Mouse (Mus musculus): Measurements from ENCODE around the gene Fgfr2. TPM values are rescaled to one million over a fixed set of nuclear protein-coding genes. Genes with fewer than 3 reads are reported as not detected.

The Fgfr2 gene
- polyA plus RNA-seq, 1 experiment: 1.7 TPM

GRCm38 (mm10) chr7:130635212-130635611, 2487.9 kb downstream of the Fgfr2 start:
- TF ChIP-seq MYOG (IDR thresholded peaks at IDR 0.05; ENCODE audit: control insufficient read depth, extremely low read depth, insufficient read length) (no peak), USF1 (IDR thresholded peaks at IDR 0.05; ENCODE audit: low read depth) (no peak), FOSL1 (IDR thresholded peaks at IDR 0.05; ENCODE audit: insufficient read depth, low read length, poor library complexity, severe bottlenecking) (no peak)
- H3K27me3 ChIP-seq (ENCODE audit: control insufficient read depth, insufficient read depth, insufficient read length): no peaks in the 10 kb centered on the region
- no peaks in the 10 kb centered on the region for H3K79me3 ChIP-seq (ENCODE audit: low read depth)
- H3K36me3 ChIP-seq (ENCODE audit: control insufficient read depth, insufficient read depth): no peaks in the 10 kb centered on the region
- H3K79me2 ChIP-seq (ENCODE audit: control insufficient read depth, insufficient read depth): no peaks in the 10 kb centered on the region
- no peak overlapping the region for H3ac ChIP-seq (ENCODE audit: control insufficient read depth, insufficient read length, low read depth)
- no peak overlapping the region for H3K4me3 ChIP-seq (ENCODE audit: insufficient read depth, poor library complexity, severe bottlenecking)

GRCm38 (mm10) chr7:130634259-130634871, 2488.8 kb downstream of the Fgfr2 start:
- H3K27me3 ChIP-seq (ENCODE audit: control insufficient read depth, insufficient read depth, insufficient read length): no peaks in the 10 kb centered on the region
- no peaks in the 10 kb centered on the region for H3K79me3 ChIP-seq (ENCODE audit: low read depth)
- TF ChIP-seq MAX (IDR thresholded peaks at IDR 0.05): no peak
- no peaks in the 10 kb centered on the region for H3K36me3 ChIP-seq (ENCODE audit: control insufficient read depth, insufficient read depth)
- H3K4me3 ChIP-seq (ENCODE audit: insufficient read depth, poor library complexity, severe bottlenecking): no peak overlapping the region
- no peaks in the 10 kb centered on the region for H3K79me2 ChIP-seq (ENCODE audit: control insufficient read depth, insufficient read depth)
- no peak overlapping the region for H3ac ChIP-seq (ENCODE audit: control insufficient read depth, insufficient read length, low read depth)

DNA sequence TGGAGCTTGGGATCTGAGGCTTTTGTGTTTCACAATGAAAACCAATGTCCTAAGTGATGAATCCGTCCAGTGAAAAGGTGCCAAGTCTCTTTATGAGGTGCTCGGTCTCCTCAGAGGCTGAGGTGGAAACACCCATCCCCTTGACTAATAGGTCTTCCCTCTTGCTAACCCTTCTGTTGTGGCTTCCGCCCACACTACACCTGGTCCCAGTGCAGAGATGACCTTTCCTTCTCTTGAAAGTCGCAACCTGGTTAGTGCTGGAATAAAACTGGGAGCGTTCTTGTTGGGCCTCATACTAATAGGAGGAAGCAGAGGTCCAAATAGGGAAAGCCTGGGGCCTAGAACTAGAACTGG, 2490.8 kb downstream of the Fgfr2 start:
- H3K4me3 ChIP-seq (ENCODE audit: insufficient read depth, poor library complexity, severe bottlenecking): no peak overlapping the region

DNA sequence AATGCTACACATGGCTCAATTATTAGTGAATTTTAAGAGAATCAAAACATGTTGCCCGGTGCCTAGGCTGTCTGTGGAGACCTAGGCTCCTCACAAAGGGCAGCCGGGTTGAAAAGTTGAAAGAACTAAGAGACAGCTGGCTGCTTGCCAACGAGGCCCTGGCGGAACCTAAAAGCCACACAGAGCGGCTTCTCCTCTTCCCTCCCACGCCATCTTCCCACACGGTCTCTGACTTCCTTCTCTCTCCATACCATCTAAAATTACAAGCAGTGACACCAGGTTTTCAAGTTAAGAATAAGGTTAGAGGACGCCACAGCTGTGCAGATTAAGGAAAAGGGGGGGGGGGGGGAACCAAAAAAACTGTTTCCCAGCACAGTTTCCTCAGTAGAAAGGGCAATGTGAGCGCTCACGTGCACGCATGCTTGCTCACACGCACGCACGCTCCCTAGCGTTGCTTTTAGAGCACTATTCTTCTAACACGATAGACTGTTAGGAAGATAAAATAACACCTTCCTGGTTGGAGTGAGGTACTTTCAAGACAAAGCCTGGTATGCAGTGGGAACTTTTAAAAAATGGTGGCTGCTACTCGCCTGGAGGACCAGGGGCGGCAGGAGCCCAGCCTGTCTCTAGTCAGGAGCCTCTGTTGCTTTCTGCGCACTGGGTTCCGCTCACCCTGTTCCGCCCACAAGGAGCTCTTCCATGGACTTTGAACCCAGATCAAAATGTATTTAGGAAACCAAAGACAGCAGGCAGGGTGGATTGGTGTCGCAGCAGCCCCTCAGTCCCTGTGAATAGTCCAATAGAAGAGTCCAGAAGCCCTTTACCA, 2491.4 kb downstream of the Fgfr2 start:
- Histone ChIP-seq H3K27me3 (ENCODE audit: control insufficient read depth, insufficient read depth, insufficient read length) (no peaks in the 10 kb centered on the region), H3K4me3 (ENCODE audit: insufficient read depth, poor library complexity, severe bottlenecking) (no peak overlapping the region), H3ac (ENCODE audit: control insufficient read depth, insufficient read length, low read depth) (no peak overlapping the region), H3K36me3 (ENCODE audit: control insufficient read depth, insufficient read depth) (no peaks in the 10 kb centered on the region), H3K79me3 (ENCODE audit: low read depth) (no peaks in the 10 kb centered on the region), H3K79me2 (ENCODE audit: control insufficient read depth, insufficient read depth) (no peaks in the 10 kb centered on the region)
- TF ChIP-seq FOSL1 (IDR thresholded peaks at IDR 0.05; ENCODE audit: insufficient read depth, low read length, poor library complexity, severe bottlenecking): no peak
- TF ChIP-seq CEBPB (IDR thresholded peaks at IDR 0.05; ENCODE audit: low read depth): no peak
- TF ChIP-seq MYOG (IDR thresholded peaks at IDR 0.05; ENCODE audit: control insufficient read depth, extremely low read depth, insufficient read length): no peak
- no peak for TF ChIP-seq CTCF (IDR thresholded peaks at IDR 0.05; ENCODE audit: control insufficient read depth, insufficient read depth, insufficient read length)
- no peak for TF ChIP-seq MAX (IDR thresholded peaks at IDR 0.05)
- TF ChIP-seq MYOD1 (IDR thresholded peaks at IDR 0.05; ENCODE audit: control insufficient read depth, insufficient read length, low read depth): no peak
- TF ChIP-seq USF1 (IDR thresholded peaks at IDR 0.05; ENCODE audit: low read depth): no peak

More for the DNA sequence above, 2490.8 kb downstream of the Fgfr2 start:
- Histone ChIP-seq H3K79me3 (ENCODE audit: low read depth) (no peaks in the 10 kb centered on the region), H3K27me3 (ENCODE audit: control insufficient read depth, insufficient read depth, insufficient read length) (no peaks in the 10 kb centered on the region), H3ac (ENCODE audit: control insufficient read depth, insufficient read length, low read depth) (no peak overlapping the region), H3K36me3 (ENCODE audit: control insufficient read depth, insufficient read depth) (no peaks in the 10 kb centered on the region), H3K79me2 (ENCODE audit: control insufficient read depth, insufficient read depth) (no peaks in the 10 kb centered on the region)
- TF ChIP-seq CEBPB (IDR thresholded peaks at IDR 0.05; ENCODE audit: low read depth): no peak
- TF ChIP-seq MAX (IDR thresholded peaks at IDR 0.05): no peak
- no peak for TF ChIP-seq CTCF (IDR thresholded peaks at IDR 0.05; ENCODE audit: control insufficient read depth, insufficient read depth, insufficient read length)
- no peak for TF ChIP-seq MYOD1 (IDR thresholded peaks at IDR 0.05; ENCODE audit: control insufficient read depth, insufficient read length, low read depth)
- TF ChIP-seq MYOG (IDR thresholded peaks at IDR 0.05; ENCODE audit: control insufficient read depth, extremely low read depth, insufficient read length): no peak
- TF ChIP-seq FOSL1 (IDR thresholded peaks at IDR 0.05; ENCODE audit: insufficient read depth, low read length, poor library complexity, severe bottlenecking): no peak
- no peak for TF ChIP-seq USF1 (IDR thresholded peaks at IDR 0.05; ENCODE audit: low read depth)

DNA sequence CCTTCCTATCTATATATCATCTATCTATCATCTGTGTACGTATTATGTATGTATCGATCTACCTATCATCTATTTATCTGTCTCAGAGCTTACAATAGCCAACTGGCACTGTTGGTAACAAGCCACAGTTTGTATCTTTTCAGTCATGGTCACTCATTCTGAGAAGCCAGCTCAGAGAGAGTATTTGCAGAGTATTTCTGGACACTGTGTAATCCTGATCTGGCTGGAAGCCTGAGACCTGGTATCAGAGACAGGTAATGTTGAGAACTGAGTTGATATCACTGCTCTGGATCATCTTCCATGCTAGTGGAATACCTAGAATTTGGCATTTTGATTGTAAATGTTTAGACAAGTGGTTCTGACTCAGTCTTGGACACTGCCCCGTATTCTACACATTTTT, 2492.2 kb downstream of the Fgfr2 start:
- no peak for TF ChIP-seq FOSL1 (IDR thresholded peaks at IDR 0.05; ENCODE audit: insufficient read depth, low read length, poor library complexity, severe bottlenecking)
- TF ChIP-seq CEBPB (IDR thresholded peaks at IDR 0.05; ENCODE audit: low read depth): no peak
- no peak for TF ChIP-seq MYOG (IDR thresholded peaks at IDR 0.05; ENCODE audit: control insufficient read depth, extremely low read depth, insufficient read length)
- no peak for TF ChIP-seq CTCF (IDR thresholded peaks at IDR 0.05; ENCODE audit: control insufficient read depth, insufficient read depth, insufficient read length)
- TF ChIP-seq USF1 (IDR thresholded peaks at IDR 0.05; ENCODE audit: low read depth): no peak
- no peak for TF ChIP-seq MAX (IDR thresholded peaks at IDR 0.05)
- no peak for TF ChIP-seq MYOD1 (IDR thresholded peaks at IDR 0.05; ENCODE audit: control insufficient read depth, insufficient read length, low read depth)
- Histone ChIP-seq H3K36me3 (ENCODE audit: control insufficient read depth, insufficient read depth) (no peaks in the 10 kb centered on the region), H3K4me3 (ENCODE audit: insufficient read depth, poor library complexity, severe bottlenecking) (no peak overlapping the region), H3K79me3 (ENCODE audit: low read depth) (no peaks in the 10 kb centered on the region), H3ac (ENCODE audit: control insufficient read depth, insufficient read length, low read depth) (no peak overlapping the region), H3K27me3 (ENCODE audit: control insufficient read depth, insufficient read depth, insufficient read length) (no peaks in the 10 kb centered on the region), H3K79me2 (ENCODE audit: control insufficient read depth, insufficient read depth) (no peaks in the 10 kb centered on the region)

GRCm38 (mm10) chr7:130629999-130630398, 2493.2 kb downstream of the Fgfr2 start:
- no peak overlapping the region for H3ac ChIP-seq (ENCODE audit: control insufficient read depth, insufficient read length, low read depth)
- H3K27me3 ChIP-seq (ENCODE audit: control insufficient read depth, insufficient read depth, insufficient read length): no peaks in the 10 kb centered on the region
- TF ChIP-seq CTCF (IDR thresholded peaks at IDR 0.05; ENCODE audit: control insufficient read depth, insufficient read depth, insufficient read length): no peak
- TF ChIP-seq MYOD1 (IDR thresholded peaks at IDR 0.05; ENCODE audit: control insufficient read depth, insufficient read length, low read depth): no peak
- TF ChIP-seq FOSL1 (IDR thresholded peaks at IDR 0.05; ENCODE audit: insufficient read depth, low read length, poor library complexity, severe bottlenecking): no peak

More at GRCm38 (mm10) chr7:130629999-130630398, 2493.2 kb downstream of the Fgfr2 start:
- no peak overlapping the region for H3K4me3 ChIP-seq (ENCODE audit: insufficient read depth, poor library complexity, severe bottlenecking)
- no peaks in the 10 kb centered on the region for H3K79me2 ChIP-seq (ENCODE audit: control insufficient read depth, insufficient read depth)
- no peaks in the 10 kb centered on the region for H3K79me3 ChIP-seq (ENCODE audit: low read depth)
- no peaks in the 10 kb centered on the region for H3K36me3 ChIP-seq (ENCODE audit: control insufficient read depth, insufficient read depth)
